Mouse (Mus musculus) G1E (cell line): ENCODE data around the gene Fbf1.

Experiments used
- CTCF ChIP-seq: IDR thresholded peaks from 2 replicates; pipeline ENCODE4 v1.5.1; 2012; ENCODE audit warnings: low read depth, low read length, inconsistent platforms, mixed read lengths
- GATA1 ChIP-seq: IDR thresholded peaks from 2 replicates; pipeline ENCODE4 v1.6.1; 2012; ENCODE audit warnings: borderline replicate concordance, low read length, inconsistent platforms, mixed read lengths
- GATA2 ChIP-seq: IDR thresholded peaks from 2 replicates; pipeline ENCODE4 v1.6.1; 2012; ENCODE audit warnings: low read depth, low read length, inconsistent platforms, borderline replicate concordance
- POLR2AphosphoS5 ChIP-seq: IDR thresholded peaks from 2 replicates; pipeline ENCODE4 v1.6.1; 2012; ENCODE audit warnings: low read depth, low read length, inconsistent platforms; ENCODE audit not compliant: insufficient replicate concordance
- TAL1 ChIP-seq: conservative IDR thresholded peaks from 2 replicates; pipeline ENCODE4 v1.6.1; 2012; ENCODE audit warnings: low read depth, low read length, inconsistent platforms, mixed read lengths

DNA sequence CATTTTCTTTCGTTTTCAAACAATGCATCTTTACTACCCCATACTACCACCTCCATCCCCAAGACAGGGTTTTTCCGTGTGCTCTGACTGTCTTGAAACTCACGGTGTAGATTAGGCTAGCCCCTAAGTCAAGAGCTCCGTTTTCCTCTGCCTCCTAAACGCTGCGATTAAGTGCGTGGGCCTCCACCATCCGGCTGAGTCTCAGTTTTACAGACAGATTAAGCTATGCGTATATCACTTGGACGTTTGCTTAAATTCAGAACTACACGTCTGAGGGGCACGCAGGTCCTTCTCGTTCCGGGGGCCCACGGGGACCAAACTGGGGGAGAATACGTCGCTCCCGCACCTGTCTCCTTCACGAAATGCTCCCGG, 29.9 kb downstream of the Fbf1 start:
- TF ChIP-seq CTCF (no peak), GATA1 (no peak), TAL1 (no peak), POLR2AphosphoS5 (no peak), GATA2 (no peak)
